ENCODE assay signal across 18 mouse cellular contexts in the genomic region with DNA sequence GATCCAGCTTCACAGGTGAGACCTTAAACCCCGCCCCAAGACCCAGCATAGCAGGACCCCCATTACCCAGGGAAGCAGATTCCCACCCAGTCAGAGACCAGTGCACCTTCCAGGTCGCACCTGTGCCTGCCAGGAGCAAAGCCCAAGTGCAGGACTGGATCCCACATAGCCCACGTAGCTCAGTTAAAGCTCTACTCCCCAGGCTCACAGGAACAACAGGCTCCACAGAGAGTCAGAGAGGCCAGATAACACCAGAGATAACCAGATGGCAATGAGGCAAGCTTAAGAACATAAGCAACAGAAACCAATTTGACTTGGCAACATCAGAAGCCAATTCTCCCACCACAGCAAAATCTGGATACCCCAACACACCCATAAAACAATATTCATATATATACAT.
"Had no signal": no experiment of that assay in that cellular context is flagged by ENCODE, and none has a peak within 500 bp of the region (broad histone marks: within the 10 kb centered on the region; RNA-seq: fewer than 3 reads in every experiment).

No protein-coding gene starts in this region.

- H3K27me3 ChIP-seq: liver, embryonic 13.5 days; liver, embryonic 15.5 days; lung, embryonic 15.5 days; midbrain, embryonic 13.5 days; neural tube, embryonic 12.5 days; stomach, embryonic 15.5 days had no signal

- H3K36me3 ChIP-seq: liver, embryonic 13.5 days; liver, embryonic 15.5 days; lung, embryonic 15.5 days; midbrain, embryonic 13.5 days; neural tube, embryonic 12.5 days; stomach, embryonic 15.5 days had no signal

- H3K4me3 ChIP-seq: liver, embryonic 13.5 days; liver, embryonic 15.5 days; lung, embryonic 15.5 days; midbrain, embryonic 13.5 days; neural tube, embryonic 12.5 days; stomach, embryonic 15.5 days had no signal

- DNase-seq: liver, embryonic 13.5 days; liver, postnatal 0 days; lung, adult 2 months; lung, postnatal 14 days; lung, postnatal 36 days; right cerebral cortex, postnatal 14 days; thymus, adult 2 months; thymus, postnatal 25 days; thymus, postnatal 4 days had no signal

- H3K9ac ChIP-seq: liver, embryonic 13.5 days; liver, embryonic 15.5 days; liver, postnatal 0 days; lung, embryonic 15.5 days; midbrain, embryonic 13.5 days; neural tube, embryonic 12.5 days; stomach, embryonic 15.5 days had no signal

- ATAC-seq: liver, postnatal 0 days; lung, postnatal 0 days; midbrain, embryonic 13.5 days; midbrain, embryonic 16.5 days had no signal

- H3K4me1 ChIP-seq: liver, embryonic 13.5 days; liver, embryonic 15.5 days; lung, embryonic 15.5 days; midbrain, embryonic 13.5 days; neural tube, embryonic 12.5 days; stomach, embryonic 15.5 days had no signal

- H3K4me2 ChIP-seq: liver, embryonic 13.5 days; liver, embryonic 15.5 days; lung, embryonic 15.5 days; midbrain, embryonic 13.5 days; neural tube, embryonic 12.5 days; stomach, embryonic 15.5 days had no signal

- H3K9me3 ChIP-seq: liver, embryonic 13.5 days; liver, embryonic 15.5 days; lung, embryonic 15.5 days; midbrain, embryonic 13.5 days; neural tube, embryonic 12.5 days; stomach, embryonic 15.5 days had no signal

- H3K27ac ChIP-seq: liver, embryonic 13.5 days; liver, embryonic 15.5 days; lung, embryonic 15.5 days; macrophage; midbrain, embryonic 13.5 days; neural tube, embryonic 12.5 days; stomach, embryonic 15.5 days; stomach, postnatal 0 days had no signal
